Comparison of ENCODE assay signal across 51 mouse cellular contexts in the genomic region with DNA sequence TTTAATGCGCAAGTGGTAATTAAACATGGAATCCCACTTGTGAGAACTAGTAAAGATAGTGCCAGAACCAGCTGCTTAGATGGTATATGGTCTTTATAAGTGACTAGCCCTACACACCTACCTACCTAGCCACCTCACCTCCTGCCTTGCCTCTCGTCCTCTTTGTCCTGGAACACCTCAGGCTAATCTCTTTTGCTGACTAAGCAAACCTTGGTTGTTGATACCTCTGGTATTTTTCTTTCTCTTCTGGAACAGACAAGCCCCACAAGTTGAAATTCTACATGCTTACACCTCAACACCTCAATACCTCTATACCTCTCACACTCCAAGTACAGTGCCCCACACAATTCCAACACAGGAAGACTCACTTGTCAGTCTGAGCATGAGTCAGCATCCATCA. TPM values are rescaled to one million over a fixed set of nuclear protein-coding genes. Genes with fewer than 3 reads are reported as not detected.
"Had no signal": no experiment of that assay in that cellular context is flagged by ENCODE, and none has a peak within 500 bp of the region (broad histone marks: within the 10 kb centered on the region; RNA-seq: fewer than 3 reads in every experiment).

No protein-coding gene starts in this region.

- H3K9ac ChIP-seq: heart, embryonic 12.5 days; heart, embryonic 13.5 days; heart, embryonic 15.5 days; hindbrain, embryonic 12.5 days; hindbrain, embryonic 13.5 days; hindbrain, embryonic 14.5 days; hindbrain, embryonic 15.5 days; intestine, embryonic 15.5 days; kidney, embryonic 15.5 days had no signal

- H3K4me1 ChIP-seq: heart, embryonic 10.5 days; heart, embryonic 12.5 days; heart, embryonic 13.5 days; heart, embryonic 15.5 days; hindbrain, embryonic 10.5 days; hindbrain, embryonic 12.5 days; hindbrain, embryonic 13.5 days; hindbrain, embryonic 15.5 days; intestine, embryonic 15.5 days; kidney, embryonic 15.5 days had no signal

- H3K27ac ChIP-seq: heart, embryonic 10.5 days; heart, embryonic 13.5 days; heart, embryonic 15.5 days; hindbrain, embryonic 10.5 days; hindbrain, embryonic 12.5 days; hindbrain, embryonic 13.5 days; hindbrain, embryonic 14.5 days; hindbrain, embryonic 15.5 days; hindbrain, postnatal 0 days; intestine, embryonic 15.5 days; kidney, embryonic 15.5 days; kidney, postnatal 0 days; layer of hippocampus, adult 2 months had no signal

- H3K27me3 ChIP-seq: heart, embryonic 12.5 days; heart, embryonic 13.5 days; heart, embryonic 15.5 days; hindbrain, embryonic 12.5 days; hindbrain, embryonic 13.5 days; hindbrain, embryonic 15.5 days; intestine, embryonic 15.5 days; kidney, embryonic 15.5 days had no signal

- H3K4me3 ChIP-seq: heart, embryonic 10.5 days; heart, embryonic 12.5 days; heart, embryonic 13.5 days; heart, embryonic 15.5 days; hindbrain, embryonic 10.5 days; hindbrain, embryonic 12.5 days; hindbrain, embryonic 13.5 days; hindbrain, embryonic 15.5 days; intestine, embryonic 15.5 days; kidney, embryonic 15.5 days; layer of hippocampus, adult 2 months had no signal

- H3K36me3 ChIP-seq: heart, embryonic 10.5 days; heart, embryonic 12.5 days; heart, embryonic 13.5 days; heart, embryonic 15.5 days; hindbrain, embryonic 10.5 days; hindbrain, embryonic 12.5 days; hindbrain, embryonic 13.5 days; hindbrain, embryonic 15.5 days; intestine, embryonic 15.5 days; kidney, embryonic 15.5 days had no signal

- H3K4me2 ChIP-seq: heart, embryonic 11.5 days; heart, embryonic 12.5 days; heart, embryonic 13.5 days; heart, embryonic 15.5 days; hindbrain, embryonic 12.5 days; hindbrain, embryonic 13.5 days; hindbrain, embryonic 14.5 days; hindbrain, embryonic 15.5 days; intestine, embryonic 15.5 days; kidney, embryonic 15.5 days had no signal

- DNase-seq: heart, postnatal 10 days; heart, postnatal 14 days; heart, postnatal 36 days; heart, postnatal 4 days; kidney, adult 11 months; kidney, adult 18-20 months; kidney, adult 2 months; kidney, adult 8-10 months; kidney, adult 9 months; kidney, postnatal 10 days; kidney, postnatal 14 days; kidney, postnatal 25 days; kidney, postnatal 36 days; kidney, postnatal 4 days; layer of hippocampus, adult 9-11 months; layer of hippocampus, postnatal 36 days had no signal

- H3K9me3 ChIP-seq: heart, embryonic 10.5 days; heart, embryonic 15.5 days; hindbrain, embryonic 12.5 days; hindbrain, embryonic 13.5 days; hindbrain, embryonic 15.5 days; intestine, embryonic 15.5 days; kidney, embryonic 15.5 days had no signal

RNA-seq across cellular contexts. Expression of a gene that starts 0.5 kb away (rescaled TPM):
- total RNA-seq: heart, postnatal 10 days; heart, postnatal 14 days; heart, postnatal 25 days; heart, postnatal 36 days; heart, postnatal 4 days; hematopoietic stem cell, adult 5-6 weeks; hindbrain, postnatal 0 days; layer of hippocampus, adult 18-20 months; layer of hippocampus, adult 2 months; layer of hippocampus, adult 8-10 months; layer of hippocampus, postnatal 10 days; layer of hippocampus, postnatal 14 days; layer of hippocampus, postnatal 25 days; layer of hippocampus, postnatal 36 days; left cerebral cortex, adult 18-20 months had no signal
- polyA plus RNA-seq: heart, embryonic 10.5 days; heart, embryonic 11.5 days; heart, embryonic 12.5 days; heart, embryonic 13.5 days; heart, embryonic 14.5 days; heart, embryonic 15.5 days; heart, embryonic 16.5 days; heart, postnatal 0 days; hindbrain, embryonic 10.5 days; hindbrain, embryonic 11.5 days; hindbrain, embryonic 12.5 days; hindbrain, embryonic 13.5 days; hindbrain, embryonic 14.5 days; hindbrain, embryonic 15.5 days; hindbrain, embryonic 16.5 days; inflammation-experienced regulatory T-cells, adult 6 months; intestine, embryonic 14.5 days; intestine, embryonic 15.5 days; intestine, embryonic 16.5 days; intestine, postnatal 0 days; kidney, embryonic 14.5 days; kidney, embryonic 15.5 days; kidney, embryonic 16.5 days; kidney, postnatal 0 days; large intestine, adult 2 months had no signal
